Mouse (Mus musculus): ENCODE measurements at regions not wholly inside any gene's neighbourhood (a gene's known extent, or its start where the extent isn't known, plus 50 kb on each side); places are given as distances from the start of the nearest gene placed in this dataset.

- no peaks in the 10 kb centered on the region for H3K27me3 ChIP-seq
- H3K9ac ChIP-seq = no peak overlapping the region
- no peaks in the 10 kb centered on the region for H3K9me3 ChIP-seq (replicated peaks)
- no peak overlapping the region for H3K4me2 ChIP-seq
- H3K4me1 ChIP-seq (replicated peaks) = no peaks in the 10 kb centered on the region
- 13% methylated on average over 20 of the region's 20 CpGs for WGBS (ENCODE audit: insufficient replicate concordance)
- no peak overlapping the region for H3K27ac ChIP-seq (replicated peaks)
- no peaks in the 10 kb centered on the region for H3K36me3 ChIP-seq (replicated peaks)
- no peak for ATAC-seq (ENCODE audit: insufficient read depth)
- H3K4me3 ChIP-seq (replicated peaks) = no peak overlapping the region
Measured at GRCm38 (mm10) chr5:4496132-4496906, 261.5 kb downstream of the Fzd1 start.

- 64% methylated on average over 6 of the region's 6 CpGs for WGBS (ENCODE audit: insufficient replicate concordance)
- Histone ChIP-seq H3K36me3 (replicated peaks) (no peaks in the 10 kb centered on the region), H3K9me3 (replicated peaks) (no peaks in the 10 kb centered on the region), H3K4me2 (no peak overlapping the region), H3K27ac (replicated peaks) (no peak overlapping the region), H3K27me3 (no peaks in the 10 kb centered on the region), H3K9ac (no peak overlapping the region), H3K4me1 (replicated peaks) (no peaks in the 10 kb centered on the region), H3K4me3 (replicated peaks) (no peak overlapping the region)
- no peak for ATAC-seq (ENCODE audit: insufficient read depth)
Measured at GRCm38 (mm10) chr5:4495482-4495881, 262.4 kb downstream of the Fzd1 start.

GRCm38 (mm10) chr5:4486391-4487132, 271.3 kb downstream of the Fzd1 start:
- Histone ChIP-seq H3K4me3 (replicated peaks) (no peak overlapping the region), H3K4me2 (no peak overlapping the region), H3K9ac (no peak overlapping the region), H3K36me3 (replicated peaks) (no peaks in the 10 kb centered on the region), H3K27ac (replicated peaks) (no peak overlapping the region), H3K9me3 (replicated peaks) (no peaks in the 10 kb centered on the region), H3K27me3 (no peaks in the 10 kb centered on the region), H3K4me1 (replicated peaks) (no peaks in the 10 kb centered on the region)
- no peak for ATAC-seq (ENCODE audit: insufficient read depth)
- WGBS (ENCODE audit: insufficient replicate concordance) = 65% methylated on average over 4 of the region's 4 CpGs

GRCm38 (mm10) chr5:4485542-4486390, 272.1 kb downstream of the Fzd1 start:
- Histone ChIP-seq H3K36me3 (replicated peaks) (no peaks in the 10 kb centered on the region), H3K9me3 (replicated peaks) (no peaks in the 10 kb centered on the region), H3K27me3 (no peaks in the 10 kb centered on the region), H3K27ac (replicated peaks) (no peak overlapping the region), H3K4me2 (no peak overlapping the region), H3K4me1 (replicated peaks) (no peaks in the 10 kb centered on the region), H3K9ac (no peak overlapping the region), H3K4me3 (replicated peaks) (no peak overlapping the region)
- ATAC-seq (ENCODE audit: insufficient read depth) = no peak
- WGBS (ENCODE audit: insufficient replicate concordance) = 56% methylated on average over 10 of the region's 10 CpGs

GRCm38 (mm10) chr5:4484780-4485179, 273.1 kb downstream of the Fzd1 start:
- no peak overlapping the region for H3K9ac ChIP-seq
- WGBS (ENCODE audit: insufficient replicate concordance) = 47% methylated on average over 6 of the region's 6 CpGs
- no peaks in the 10 kb centered on the region for H3K4me1 ChIP-seq (replicated peaks)
- H3K27me3 ChIP-seq = no peaks in the 10 kb centered on the region
- no peak overlapping the region for H3K4me3 ChIP-seq (replicated peaks)
- H3K4me2 ChIP-seq = no peak overlapping the region
- no peaks in the 10 kb centered on the region for H3K9me3 ChIP-seq (replicated peaks)
- H3K27ac ChIP-seq (replicated peaks) = no peak overlapping the region
- H3K36me3 ChIP-seq (replicated peaks) = no peaks in the 10 kb centered on the region
- ATAC-seq (ENCODE audit: insufficient read depth) = no peak

DNA sequence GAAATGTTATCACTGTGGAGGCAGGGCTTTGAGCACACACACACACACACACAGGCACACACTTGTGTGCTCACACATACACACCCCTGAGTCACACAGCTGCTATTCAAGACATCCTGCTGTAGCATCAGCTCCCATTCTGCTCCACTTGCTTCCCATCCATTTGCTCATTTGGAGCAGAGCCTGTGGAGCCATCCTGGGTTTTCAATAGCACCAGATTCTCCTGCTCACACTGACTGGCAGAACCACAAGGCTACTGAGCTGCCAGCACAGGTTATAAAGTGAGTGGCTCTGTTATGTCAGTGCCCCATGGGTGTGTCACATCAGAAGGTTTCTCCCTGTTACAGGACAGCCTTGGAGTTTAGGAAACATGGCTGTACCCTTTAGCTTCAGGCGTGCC, 273.7 kb downstream of the Fzd1 start:
- Histone ChIP-seq H3K4me3 (replicated peaks) (no peak overlapping the region), H3K27me3 (no peaks in the 10 kb centered on the region), H3K27ac (replicated peaks) (no peak overlapping the region), H3K9me3 (replicated peaks) (no peaks in the 10 kb centered on the region), H3K9ac (no peak overlapping the region), H3K4me1 (replicated peaks) (no peaks in the 10 kb centered on the region), H3K4me2 (no peak overlapping the region), H3K36me3 (replicated peaks) (no peaks in the 10 kb centered on the region)
- ATAC-seq (ENCODE audit: insufficient read depth) = no peak
- 47% methylated on average over 1 of the region's 1 CpGs for WGBS (ENCODE audit: insufficient replicate concordance)

- H3K9me3 ChIP-seq (replicated peaks) = no peaks in the 10 kb centered on the region
- H3K27ac ChIP-seq (replicated peaks) = no peak overlapping the region
- no peak overlapping the region for H3K4me2 ChIP-seq
- H3K4me1 ChIP-seq (replicated peaks) = no peaks in the 10 kb centered on the region
- no peaks in the 10 kb centered on the region for H3K27me3 ChIP-seq
- H3K9ac ChIP-seq = no peak overlapping the region
- ATAC-seq (ENCODE audit: insufficient read depth) = no peak
- H3K4me3 ChIP-seq (replicated peaks) = no peak overlapping the region
- no peaks in the 10 kb centered on the region for H3K36me3 ChIP-seq (replicated peaks)
- 38% methylated on average over 2 of the region's 2 CpGs for WGBS (ENCODE audit: insufficient replicate concordance)
Measured at GRCm38 (mm10) chr5:4474255-4474654, 282.1 kb downstream of the Mterf1b start.
